Mouse (Mus musculus): Measurements from ENCODE around the gene Dlg2. TPM values are rescaled to one million over a fixed set of nuclear protein-coding genes. Genes with fewer than 3 reads are reported as not detected.

Gene Dlg2
- polyA plus RNA-seq, 1 experiment = 0.01 TPM

- no peaks in the 10 kb centered on the region for H3K27me3 ChIP-seq (ENCODE audit: control insufficient read depth, insufficient read depth, insufficient read length)
- H3K36me3 ChIP-seq (ENCODE audit: control insufficient read depth, insufficient read depth) = no peaks in the 10 kb centered on the region
- H3K4me3 ChIP-seq (ENCODE audit: insufficient read depth, poor library complexity, severe bottlenecking) = no peak overlapping the region
- TF ChIP-seq CTCF (IDR thresholded peaks at IDR 0.05; ENCODE audit: control insufficient read depth, insufficient read depth, insufficient read length) = no peak
- no peak for TF ChIP-seq USF1 (IDR thresholded peaks at IDR 0.05; ENCODE audit: low read depth)
- no peak for TF ChIP-seq FOSL1 (IDR thresholded peaks at IDR 0.05; ENCODE audit: insufficient read depth, low read length, poor library complexity, severe bottlenecking)
- no peak for TF ChIP-seq MYOG (IDR thresholded peaks at IDR 0.05; ENCODE audit: control insufficient read depth, extremely low read depth, insufficient read length)
- no peak for TF ChIP-seq MYOD1 (IDR thresholded peaks at IDR 0.05; ENCODE audit: control insufficient read depth, insufficient read length, low read depth)
- no peak for TF ChIP-seq CEBPB (IDR thresholded peaks at IDR 0.05; ENCODE audit: low read depth)
- TF ChIP-seq MAX (IDR thresholded peaks at IDR 0.05) = no peak
- H3K79me2 ChIP-seq (ENCODE audit: control insufficient read depth, insufficient read depth) = no peaks in the 10 kb centered on the region
- H3ac ChIP-seq (ENCODE audit: control insufficient read depth, insufficient read length, low read depth) = no peak overlapping the region
- H3K79me3 ChIP-seq (ENCODE audit: low read depth) = no peaks in the 10 kb centered on the region
Observed at GRCm38 (mm10) chr7:91583566-91583965, 1107.1 kb downstream of the Dlg2 start.

DNA sequence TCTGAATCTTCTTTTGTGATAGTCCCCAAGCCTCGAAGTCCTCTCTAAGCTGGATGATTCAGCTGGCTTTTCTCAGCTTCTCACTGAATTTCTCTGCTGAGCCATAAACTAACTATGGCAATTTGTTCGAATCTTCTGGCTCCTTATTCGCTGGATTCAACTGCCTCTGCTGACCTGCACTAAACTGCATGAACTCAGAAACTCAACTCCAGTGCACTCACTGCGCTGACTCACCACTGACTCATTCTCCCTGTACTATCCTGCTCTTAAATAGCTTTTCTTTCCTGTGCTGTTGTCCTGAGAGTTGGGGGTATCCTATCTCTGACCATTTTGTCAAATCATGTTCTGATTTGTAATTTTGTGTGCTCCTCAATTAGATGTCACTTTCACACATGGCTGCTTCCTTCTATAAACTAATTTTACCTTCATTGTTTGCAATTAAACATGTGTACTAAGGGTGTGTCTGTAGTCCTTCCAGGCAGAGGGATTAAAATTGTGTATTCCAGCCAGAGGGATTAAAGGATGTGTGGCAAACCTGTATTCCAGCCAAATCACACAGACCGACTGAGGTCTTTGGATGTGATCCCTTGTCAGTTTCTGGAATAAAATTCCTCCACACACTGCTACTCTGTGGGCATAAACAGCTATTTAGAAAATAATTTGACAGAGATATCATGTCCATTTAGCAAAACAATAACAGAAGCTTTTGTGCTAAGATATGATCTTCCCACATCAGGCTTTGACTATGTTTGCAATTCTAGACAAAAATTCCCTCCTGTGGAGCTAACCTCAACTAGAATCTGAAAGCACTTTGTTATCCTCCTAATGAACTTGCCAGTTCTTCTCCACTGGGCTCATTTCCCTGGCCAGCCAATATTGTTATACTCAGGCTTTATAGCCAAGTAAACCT lies 1115.0 kb downstream of the Dlg2 start:
- no peaks in the 10 kb centered on the region for H3K79me3 ChIP-seq (ENCODE audit: low read depth)
- TF ChIP-seq MYOD1 (IDR thresholded peaks at IDR 0.05; ENCODE audit: control insufficient read depth, insufficient read length, low read depth) = no peak
- TF ChIP-seq FOSL1 (IDR thresholded peaks at IDR 0.05; ENCODE audit: insufficient read depth, low read length, poor library complexity, severe bottlenecking) = peak; percentile 89
- H3K27me3 ChIP-seq (ENCODE audit: control insufficient read depth, insufficient read depth, insufficient read length) = no peaks in the 10 kb centered on the region
- H3K79me2 ChIP-seq (ENCODE audit: control insufficient read depth, insufficient read depth) = no peaks in the 10 kb centered on the region
- H3ac ChIP-seq (ENCODE audit: control insufficient read depth, insufficient read length, low read depth) = no peak overlapping the region
- H3K36me3 ChIP-seq (ENCODE audit: control insufficient read depth, insufficient read depth) = no peaks in the 10 kb centered on the region
- H3K4me3 ChIP-seq (ENCODE audit: insufficient read depth, poor library complexity, severe bottlenecking) = no peak overlapping the region

DNA sequence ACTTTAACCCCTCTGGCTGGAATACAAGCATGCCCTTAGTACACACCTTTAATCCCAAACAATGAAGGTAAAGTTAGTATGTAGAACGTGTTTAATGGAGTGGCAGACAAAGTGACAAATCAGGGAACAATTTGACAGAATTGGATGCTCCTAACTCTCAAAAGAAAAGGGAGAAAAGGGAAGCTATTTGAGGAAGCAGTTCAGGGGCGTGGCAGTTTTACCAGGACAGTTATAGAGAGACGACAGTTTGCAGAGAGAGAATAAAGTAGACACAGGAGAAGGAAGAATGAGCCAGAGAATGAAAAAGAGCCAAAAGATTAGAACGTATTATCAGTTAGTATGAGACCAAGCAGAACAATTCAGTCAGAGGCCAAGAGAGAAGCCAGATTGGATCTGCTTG lies 1122.1 kb downstream of the Dlg2 start:
- Histone ChIP-seq H3K27me3 (ENCODE audit: control insufficient read depth, insufficient read depth, insufficient read length) (no peaks in the 10 kb centered on the region), H3K36me3 (ENCODE audit: control insufficient read depth, insufficient read depth) (no peaks in the 10 kb centered on the region), H3K79me2 (ENCODE audit: control insufficient read depth, insufficient read depth) (no peaks in the 10 kb centered on the region), H3ac (ENCODE audit: control insufficient read depth, insufficient read length, low read depth) (no peak overlapping the region), H3K4me3 (ENCODE audit: insufficient read depth, poor library complexity, severe bottlenecking) (no peak overlapping the region), H3K79me3 (ENCODE audit: low read depth) (no peaks in the 10 kb centered on the region)
- TF ChIP-seq CTCF (IDR thresholded peaks at IDR 0.05; ENCODE audit: control insufficient read depth, insufficient read depth, insufficient read length) = no peak
- no peak for TF ChIP-seq MYOG (IDR thresholded peaks at IDR 0.05; ENCODE audit: control insufficient read depth, extremely low read depth, insufficient read length)
- no peak for TF ChIP-seq USF1 (IDR thresholded peaks at IDR 0.05; ENCODE audit: low read depth)
- TF ChIP-seq FOSL1 (IDR thresholded peaks at IDR 0.05; ENCODE audit: insufficient read depth, low read length, poor library complexity, severe bottlenecking) = no peak

- H3K79me3 ChIP-seq (ENCODE audit: low read depth) = no peaks in the 10 kb centered on the region
- TF ChIP-seq CTCF (IDR thresholded peaks at IDR 0.05; ENCODE audit: control insufficient read depth, insufficient read depth, insufficient read length) = no peak
- no peak for TF ChIP-seq CEBPB (IDR thresholded peaks at IDR 0.05; ENCODE audit: low read depth)
- no peak for TF ChIP-seq MYOG (IDR thresholded peaks at IDR 0.05; ENCODE audit: control insufficient read depth, extremely low read depth, insufficient read length)
- no peak for TF ChIP-seq USF1 (IDR thresholded peaks at IDR 0.05; ENCODE audit: low read depth)
- TF ChIP-seq FOSL1 (IDR thresholded peaks at IDR 0.05; ENCODE audit: insufficient read depth, low read length, poor library complexity, severe bottlenecking) = no peak
- no peaks in the 10 kb centered on the region for H3K27me3 ChIP-seq (ENCODE audit: control insufficient read depth, insufficient read depth, insufficient read length)
- H3ac ChIP-seq (ENCODE audit: control insufficient read depth, insufficient read length, low read depth) = no peak overlapping the region
- no peak overlapping the region for H3K4me3 ChIP-seq (ENCODE audit: insufficient read depth, poor library complexity, severe bottlenecking)
- no peaks in the 10 kb centered on the region for H3K79me2 ChIP-seq (ENCODE audit: control insufficient read depth, insufficient read depth)
- H3K36me3 ChIP-seq (ENCODE audit: control insufficient read depth, insufficient read depth) = no peaks in the 10 kb centered on the region
Observed at GRCm38 (mm10) chr7:91601307-91601706, 1124.8 kb downstream of the Dlg2 start.

GRCm38 (mm10) chr7:91603561-91603960 lies 1127.1 kb downstream of the Dlg2 start:
- H3K27me3 ChIP-seq (ENCODE audit: control insufficient read depth, insufficient read depth, insufficient read length) = no peaks in the 10 kb centered on the region
- H3ac ChIP-seq (ENCODE audit: control insufficient read depth, insufficient read length, low read depth) = no peak overlapping the region
- H3K36me3 ChIP-seq (ENCODE audit: control insufficient read depth, insufficient read depth) = no peaks in the 10 kb centered on the region
- no peaks in the 10 kb centered on the region for H3K79me3 ChIP-seq (ENCODE audit: low read depth)
- H3K79me2 ChIP-seq (ENCODE audit: control insufficient read depth, insufficient read depth) = no peaks in the 10 kb centered on the region
- TF ChIP-seq MAX (IDR thresholded peaks at IDR 0.05) (no peak), FOSL1 (IDR thresholded peaks at IDR 0.05; ENCODE audit: insufficient read depth, low read length, poor library complexity, severe bottlenecking) (no peak), CEBPB (IDR thresholded peaks at IDR 0.05; ENCODE audit: low read depth) (no peak), MYOG (IDR thresholded peaks at IDR 0.05; ENCODE audit: control insufficient read depth, extremely low read depth, insufficient read length) (no peak), CTCF (IDR thresholded peaks at IDR 0.05; ENCODE audit: control insufficient read depth, insufficient read depth, insufficient read length) (no peak), MYOD1 (IDR thresholded peaks at IDR 0.05; ENCODE audit: control insufficient read depth, insufficient read length, low read depth) (no peak), USF1 (IDR thresholded peaks at IDR 0.05; ENCODE audit: low read depth) (no peak)
- no peak overlapping the region for H3K4me3 ChIP-seq (ENCODE audit: insufficient read depth, poor library complexity, severe bottlenecking)

DNA sequence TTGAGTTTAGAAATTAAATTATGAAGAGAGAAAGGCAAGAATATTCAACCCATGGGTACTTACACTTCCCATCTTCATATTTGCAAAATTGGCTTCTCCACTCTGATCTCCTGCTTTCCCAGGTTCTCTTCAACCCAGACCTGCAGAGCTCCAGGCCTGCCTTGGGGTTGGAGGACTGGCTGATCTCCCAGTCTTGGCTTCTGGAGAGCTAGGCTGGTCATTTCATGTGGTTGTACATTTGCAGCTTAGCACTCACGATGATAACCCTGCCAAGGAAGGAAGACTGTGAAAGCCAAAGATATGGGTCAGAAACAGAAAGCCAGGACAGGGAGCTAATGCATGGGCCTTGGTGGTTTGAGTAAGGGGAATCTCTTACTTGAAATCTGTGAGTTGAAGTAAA lies 1176.6 kb downstream of the Dlg2 start:
- Histone ChIP-seq H3ac (ENCODE audit: control insufficient read depth, insufficient read length, low read depth) (no peak overlapping the region), H3K36me3 (ENCODE audit: control insufficient read depth, insufficient read depth) (no peaks in the 10 kb centered on the region), H3K27me3 (ENCODE audit: control insufficient read depth, insufficient read depth, insufficient read length) (no peaks in the 10 kb centered on the region), H3K4me3 (ENCODE audit: insufficient read depth, poor library complexity, severe bottlenecking) (no peak overlapping the region), H3K79me3 (ENCODE audit: low read depth) (no peaks in the 10 kb centered on the region), H3K79me2 (ENCODE audit: control insufficient read depth, insufficient read depth) (no peaks in the 10 kb centered on the region)
- TF ChIP-seq MYOD1 (IDR thresholded peaks at IDR 0.05; ENCODE audit: control insufficient read depth, insufficient read length, low read depth) (no peak), FOSL1 (IDR thresholded peaks at IDR 0.05; ENCODE audit: insufficient read depth, low read length, poor library complexity, severe bottlenecking) (no peak), CTCF (IDR thresholded peaks at IDR 0.05; ENCODE audit: control insufficient read depth, insufficient read depth, insufficient read length) (no peak), USF1 (IDR thresholded peaks at IDR 0.05; ENCODE audit: low read depth) (no peak), MAX (IDR thresholded peaks at IDR 0.05) (no peak), MYOG (IDR thresholded peaks at IDR 0.05; ENCODE audit: control insufficient read depth, extremely low read depth, insufficient read length) (no peak), CEBPB (IDR thresholded peaks at IDR 0.05; ENCODE audit: low read depth) (no peak)

All from C2C12 (cell line).